Mouse (Mus musculus): ENCODE data around the gene Rcan1. TPM values are rescaled to one million over a fixed set of nuclear protein-coding genes. Genes with fewer than 3 reads are reported as not detected.

The Rcan1 gene
- polyA plus RNA-seq, 1 experiment from 2014 or later = 33.9 TPM

DNA sequence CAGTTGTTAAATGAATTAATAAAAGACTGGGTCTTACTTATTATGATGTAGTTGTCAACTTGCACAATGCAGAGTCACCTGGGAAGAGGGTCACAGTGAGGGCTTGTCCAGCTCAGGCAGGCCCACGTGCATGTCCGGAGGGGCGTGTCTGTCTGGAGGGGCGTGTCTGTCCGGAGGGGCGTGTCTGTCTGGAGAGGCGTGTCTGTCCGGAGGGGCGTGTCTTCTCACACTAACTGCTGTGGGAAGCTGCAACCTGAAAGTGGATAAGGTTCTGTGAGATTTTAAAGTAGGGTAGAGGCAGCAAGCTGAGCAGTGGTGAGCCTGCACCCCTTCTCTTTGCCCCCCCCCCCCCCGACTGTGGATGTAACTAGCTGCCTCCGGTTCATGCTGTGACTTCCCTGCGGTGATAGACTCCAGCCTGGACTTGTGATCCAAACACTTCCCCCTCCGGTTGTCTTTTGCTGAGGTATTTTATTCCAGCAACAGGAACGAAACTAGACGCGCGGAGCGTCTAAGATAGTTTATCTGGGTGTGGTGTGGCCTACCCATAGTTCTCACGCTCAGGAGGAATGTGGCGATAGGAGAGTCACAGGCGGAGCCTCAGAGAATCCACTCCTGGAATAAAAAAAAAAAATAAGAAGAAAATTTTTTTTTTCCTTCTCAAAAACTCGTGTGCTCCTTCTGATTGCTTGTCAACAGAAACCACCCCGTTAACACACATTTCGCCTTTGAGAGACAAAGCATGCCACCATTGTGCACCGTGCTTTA lies 4.6 kb upstream of the Rcan1 start:
- peak; percentile 61; the same call in 1 of the 2 replicates for ATAC-seq (ENCODE audit: low FRiP score, low TSS enrichment)
- Histone ChIP-seq H3K36me3 (ENCODE audit: insufficient read depth, low read length) (no peaks in the 10 kb centered on the region), H3K27ac (ENCODE audit: low read length) (no peak overlapping the region), H3K4me3 (ENCODE audit: low read length) (no peak overlapping the region), H3K9me3 (ENCODE audit: low read length) (no peaks in the 10 kb centered on the region), H3K9ac (replicated peaks; ENCODE audit: low read length) (no peak overlapping the region), H3K27me3 (ENCODE audit: insufficient read depth, low read length) (peaks cover 9% of the 10 kb centered on the region), H3K4me2 (replicated peaks; ENCODE audit: low read depth, low read length) (no peak overlapping the region), H3K4me1 (ENCODE audit: insufficient read depth, low read length) (no peaks in the 10 kb centered on the region)
- 63% methylated on average over 25 of the region's 25 CpGs for WGBS

DNA sequence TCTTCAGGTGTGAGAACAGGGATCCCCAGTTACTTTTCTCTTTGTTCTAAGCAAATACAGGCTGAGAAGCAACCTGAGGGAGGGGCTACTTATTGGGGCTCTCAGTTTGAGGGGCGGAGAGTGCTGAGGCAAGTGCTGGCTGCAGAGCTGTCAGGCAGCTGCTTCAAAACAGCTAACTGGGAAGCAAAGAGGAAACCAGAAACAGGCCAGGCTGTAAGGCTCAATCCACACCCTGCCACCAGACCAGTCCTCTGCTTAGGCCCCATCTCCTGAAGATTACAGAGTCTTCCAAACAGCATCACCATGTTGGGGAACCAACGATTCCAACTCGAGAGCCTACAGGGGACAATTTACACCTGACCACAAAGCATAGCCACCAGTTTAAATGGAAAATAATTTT lies 2.2 kb upstream of the Rcan1 start:
- Histone ChIP-seq H3K27me3 (ENCODE audit: insufficient read depth, low read length) (no peaks in the 10 kb centered on the region), H3K4me1 (ENCODE audit: insufficient read depth, low read length) (no peaks in the 10 kb centered on the region), H3K9me3 (ENCODE audit: low read length) (no peaks in the 10 kb centered on the region), H3K4me2 (replicated peaks; ENCODE audit: low read depth, low read length) (no peak overlapping the region), H3K9ac (replicated peaks; ENCODE audit: low read length) (no peak overlapping the region), H3K4me3 (ENCODE audit: low read length) (no peak overlapping the region), H3K36me3 (ENCODE audit: insufficient read depth, low read length) (no peaks in the 10 kb centered on the region), H3K27ac (ENCODE audit: low read length) (no peak overlapping the region)
- WGBS = 50% methylated on average over 3 of the region's 3 CpGs
- no peak for ATAC-seq (ENCODE audit: low FRiP score, low TSS enrichment)

DNA sequence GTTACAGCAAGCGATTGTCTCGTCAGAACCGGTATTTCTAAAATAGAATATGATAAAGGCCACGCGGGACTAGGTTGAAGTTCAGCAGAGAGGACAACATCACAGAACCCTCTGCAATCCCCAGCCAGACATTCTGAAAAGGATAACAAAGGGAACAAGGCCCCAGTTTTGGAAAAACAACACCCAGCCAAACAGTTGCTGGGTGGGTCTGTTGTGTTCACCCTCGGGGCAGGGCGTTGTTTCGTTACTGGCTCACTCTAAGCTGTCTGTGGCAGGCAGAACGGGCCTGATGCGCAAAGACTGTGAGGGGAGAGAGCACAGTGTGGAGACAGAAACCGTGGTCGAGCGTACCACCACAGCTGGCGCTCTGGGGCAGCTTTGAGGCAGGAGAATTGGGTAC lies 2.2 kb downstream of the Rcan1 start:
- H3K9me3 ChIP-seq (ENCODE audit: low read length) = no peaks in the 10 kb centered on the region
- no peaks in the 10 kb centered on the region for H3K36me3 ChIP-seq (ENCODE audit: insufficient read depth, low read length)
- H3K27ac ChIP-seq (ENCODE audit: low read length) = no peak overlapping the region
- no peak for ATAC-seq (ENCODE audit: low FRiP score, low TSS enrichment)
- H3K4me1 ChIP-seq (ENCODE audit: insufficient read depth, low read length) = peaks cover 13% of the 10 kb centered on the region
- no peak overlapping the region for H3K9ac ChIP-seq (replicated peaks; ENCODE audit: low read length)
- WGBS = 79% methylated on average over 14 of the region's 14 CpGs
- H3K27me3 ChIP-seq (ENCODE audit: insufficient read depth, low read length) = no peaks in the 10 kb centered on the region
- no peak overlapping the region for H3K4me2 ChIP-seq (replicated peaks; ENCODE audit: low read depth, low read length)
- no peak overlapping the region for H3K4me3 ChIP-seq (ENCODE audit: low read length)

DNA sequence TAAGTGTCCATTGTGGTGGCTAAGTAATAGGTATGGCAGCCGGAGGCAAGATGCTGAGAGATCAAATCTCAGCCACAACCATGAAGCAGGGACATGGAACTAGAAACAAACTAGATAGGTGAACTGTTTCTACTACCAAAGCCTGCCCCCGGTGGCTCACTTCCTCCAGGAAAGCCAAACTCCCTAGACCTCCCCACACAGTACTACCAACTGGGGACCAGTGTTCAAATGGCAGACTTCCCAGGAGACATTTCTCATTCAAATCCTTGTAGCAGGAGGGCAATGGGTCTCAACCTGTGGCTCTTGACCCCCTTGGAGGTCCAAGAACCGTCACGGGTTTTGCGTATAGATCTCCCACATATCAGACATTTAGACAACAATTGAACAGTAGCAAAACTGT lies 3.6 kb downstream of the Rcan1 start:
- no peak overlapping the region for H3K9ac ChIP-seq (replicated peaks; ENCODE audit: low read length)
- no peaks in the 10 kb centered on the region for H3K27me3 ChIP-seq (ENCODE audit: insufficient read depth, low read length)
- H3K4me2 ChIP-seq (replicated peaks; ENCODE audit: low read depth, low read length) = no peak overlapping the region
- peaks cover 13% of the 10 kb centered on the region for H3K4me1 ChIP-seq (ENCODE audit: insufficient read depth, low read length)
- H3K27ac ChIP-seq (ENCODE audit: low read length) = no peak overlapping the region
- H3K9me3 ChIP-seq (ENCODE audit: low read length) = no peaks in the 10 kb centered on the region
- ATAC-seq (ENCODE audit: low FRiP score, low TSS enrichment) = no peak
- no peak overlapping the region for H3K4me3 ChIP-seq (ENCODE audit: low read length)
- no peaks in the 10 kb centered on the region for H3K36me3 ChIP-seq (ENCODE audit: insufficient read depth, low read length)
- WGBS = 77% methylated on average over 5 of the region's 5 CpGs

DNA sequence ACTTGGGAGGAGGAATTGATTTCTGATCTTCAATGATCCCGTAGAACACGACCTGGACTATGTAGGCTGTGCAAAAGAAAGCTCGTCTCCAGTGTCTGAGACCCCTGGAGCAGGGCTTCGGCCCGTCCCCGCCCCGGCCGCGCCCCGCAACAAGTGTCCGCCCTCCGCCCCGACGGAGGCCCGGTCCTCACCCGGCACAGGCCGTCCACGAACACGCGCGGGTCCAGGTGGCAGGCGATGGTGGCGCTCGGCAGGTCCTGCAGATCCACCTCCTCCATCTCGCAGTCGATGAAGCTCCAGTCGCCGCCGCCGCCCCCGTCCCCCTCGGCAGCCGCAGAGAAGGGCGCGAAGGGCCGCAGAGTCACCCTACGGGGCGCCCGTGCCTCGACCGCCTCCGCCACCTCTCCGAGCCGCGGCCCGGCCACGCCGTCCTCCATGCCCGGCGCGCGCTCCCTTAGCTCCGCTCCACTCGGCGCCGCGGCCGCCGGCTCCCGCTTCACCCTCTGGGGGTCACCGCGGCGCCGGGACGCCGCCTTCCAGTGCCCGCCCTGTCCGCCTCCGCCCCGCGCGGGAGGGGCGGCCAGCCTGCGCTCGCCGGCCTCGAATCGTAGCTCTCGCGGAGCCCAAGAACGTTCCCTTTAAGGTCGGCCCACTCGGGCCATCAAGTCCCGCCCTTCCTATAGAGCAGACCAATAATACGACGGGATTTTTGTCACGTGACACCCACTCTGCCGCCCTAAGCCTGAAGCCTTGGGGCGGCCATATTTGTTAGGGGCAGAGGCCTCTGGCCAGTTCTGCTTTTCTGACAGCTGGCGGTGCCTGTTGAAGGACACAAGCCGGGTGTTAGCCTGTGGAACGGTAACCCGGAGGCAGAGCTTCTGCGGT lies 4.8 kb downstream of the Rcan1 start:
- 0 out of 2 replicates have a peak overlapping the region, but pooled peaks have one; percentile 30 for H3K27ac ChIP-seq (ENCODE audit: low read length)
- peak overlapping the region; percentile 90 for H3K4me3 ChIP-seq (ENCODE audit: low read length)
- H3K36me3 ChIP-seq (ENCODE audit: insufficient read depth, low read length) = no peaks in the 10 kb centered on the region
- H3K4me2 ChIP-seq (replicated peaks; ENCODE audit: low read depth, low read length) = peak overlapping the region; percentile 89
- under 1% methylated on average over 84 of the region's 94 CpGs for WGBS
- H3K9ac ChIP-seq (replicated peaks; ENCODE audit: low read length) = peak overlapping the region; percentile 87
- H3K4me1 ChIP-seq (ENCODE audit: insufficient read depth, low read length) = peaks cover 13% of the 10 kb centered on the region
- peak; percentile 99 for ATAC-seq (ENCODE audit: low FRiP score, low TSS enrichment)
- H3K27me3 ChIP-seq (ENCODE audit: insufficient read depth, low read length) = no peaks in the 10 kb centered on the region
- no peaks in the 10 kb centered on the region for H3K9me3 ChIP-seq (ENCODE audit: low read length)

DNA sequence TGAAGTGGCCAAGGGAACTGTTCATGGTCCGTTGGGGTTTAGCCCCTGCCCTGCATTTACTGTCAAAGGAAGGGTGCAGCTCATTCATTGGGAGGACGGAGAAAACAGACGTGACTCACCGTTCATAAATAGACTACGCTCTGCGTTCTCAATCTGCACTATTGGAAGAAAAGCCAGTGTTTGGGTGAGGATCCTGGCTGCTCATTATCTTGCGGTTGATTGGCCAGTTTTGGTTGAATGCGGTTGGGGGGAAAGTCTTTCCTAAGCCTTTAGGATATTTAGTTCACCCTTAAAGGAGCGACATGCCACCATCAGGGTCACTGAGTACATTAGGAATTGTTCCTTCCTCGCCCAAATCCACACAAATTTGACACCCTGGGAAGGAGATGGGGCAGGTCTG lies 5.4 kb downstream of the Rcan1 start:
- H3K4me3 ChIP-seq (ENCODE audit: low read length) = peak overlapping the region; percentile 90
- 7% methylated on average over 10 of the region's 10 CpGs for WGBS
- H3K27me3 ChIP-seq (ENCODE audit: insufficient read depth, low read length) = no peaks in the 10 kb centered on the region
- no peak for ATAC-seq (ENCODE audit: low FRiP score, low TSS enrichment)
- H3K9me3 ChIP-seq (ENCODE audit: low read length) = no peaks in the 10 kb centered on the region
- H3K27ac ChIP-seq (ENCODE audit: low read length) = no peak overlapping the region
- peaks cover 13% of the 10 kb centered on the region for H3K4me1 ChIP-seq (ENCODE audit: insufficient read depth, low read length)
- H3K4me2 ChIP-seq (replicated peaks; ENCODE audit: low read depth, low read length) = peak overlapping the region; percentile 89
- H3K36me3 ChIP-seq (ENCODE audit: insufficient read depth, low read length) = no peaks in the 10 kb centered on the region
- peak overlapping the region; percentile 87 for H3K9ac ChIP-seq (replicated peaks; ENCODE audit: low read length)

DNA sequence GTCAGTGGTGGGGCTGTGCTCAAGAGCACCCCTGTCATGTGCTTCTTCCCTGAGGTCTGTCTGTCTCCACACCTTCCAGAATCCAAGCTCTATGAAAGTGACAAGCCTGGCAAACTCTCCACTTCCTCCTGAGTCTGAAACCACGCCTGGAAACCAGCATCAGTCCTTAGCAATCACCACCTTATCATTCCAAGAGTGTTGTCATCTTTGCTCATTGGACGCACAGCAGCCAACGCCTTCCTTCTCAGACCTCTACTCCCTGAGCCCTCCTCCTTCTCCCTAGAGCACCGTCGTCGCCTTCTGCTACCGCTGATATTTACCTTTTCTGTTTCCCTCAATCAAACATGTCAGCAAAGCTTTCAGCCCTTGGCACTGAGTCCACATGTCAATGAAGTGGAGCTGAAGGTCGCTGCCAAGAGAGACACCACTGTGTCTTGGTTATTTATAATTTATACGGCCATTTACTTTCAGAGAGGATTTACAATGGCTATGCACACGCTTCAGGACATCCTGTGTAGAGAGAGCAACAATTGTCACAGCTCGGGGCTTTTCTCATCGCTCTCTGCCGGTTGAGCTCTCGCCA lies 6.2 kb downstream of the Rcan1 start:
- H3K9me3 ChIP-seq (ENCODE audit: low read length) = no peaks in the 10 kb centered on the region
- WGBS = 45% methylated on average over 14 of the region's 14 CpGs
- no peak overlapping the region for H3K27ac ChIP-seq (ENCODE audit: low read length)
- H3K27me3 ChIP-seq (ENCODE audit: insufficient read depth, low read length) = no peaks in the 10 kb centered on the region
- H3K4me3 ChIP-seq (ENCODE audit: low read length) = 0 out of 2 replicates have a peak overlapping the region, but pooled peaks have one; percentile 90
- ATAC-seq (ENCODE audit: low FRiP score, low TSS enrichment) = no peak
- peaks cover 13% of the 10 kb centered on the region for H3K4me1 ChIP-seq (ENCODE audit: insufficient read depth, low read length)
- peak overlapping the region; percentile 89 for H3K4me2 ChIP-seq (replicated peaks; ENCODE audit: low read depth, low read length)
- no peaks in the 10 kb centered on the region for H3K36me3 ChIP-seq (ENCODE audit: insufficient read depth, low read length)
- no peak overlapping the region for H3K9ac ChIP-seq (replicated peaks; ENCODE audit: low read length)

DNA sequence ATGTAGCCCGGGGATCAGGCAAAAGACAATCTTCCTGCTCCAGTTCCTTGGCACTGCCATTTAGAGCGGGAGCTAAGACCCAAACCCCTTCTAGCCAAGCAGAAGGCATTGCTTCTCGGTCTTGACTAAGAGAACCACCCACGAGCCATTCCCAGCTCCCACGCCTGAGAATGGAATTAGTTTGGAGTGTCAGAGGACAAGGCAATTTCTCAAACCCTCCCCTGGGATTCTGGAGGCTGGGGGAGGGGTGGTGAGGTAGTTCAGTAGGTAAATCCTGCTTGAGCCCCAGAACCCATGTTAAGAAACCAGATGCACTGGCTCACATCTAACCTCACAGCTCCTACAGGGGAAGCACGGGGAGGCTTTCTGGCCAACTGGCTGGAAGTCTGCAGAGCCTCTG lies 9.3 kb downstream of the Rcan1 start:
- WGBS = 68% methylated on average over 6 of the region's 6 CpGs
- H3K4me2 ChIP-seq (replicated peaks; ENCODE audit: low read depth, low read length) = no peak overlapping the region

DNA sequence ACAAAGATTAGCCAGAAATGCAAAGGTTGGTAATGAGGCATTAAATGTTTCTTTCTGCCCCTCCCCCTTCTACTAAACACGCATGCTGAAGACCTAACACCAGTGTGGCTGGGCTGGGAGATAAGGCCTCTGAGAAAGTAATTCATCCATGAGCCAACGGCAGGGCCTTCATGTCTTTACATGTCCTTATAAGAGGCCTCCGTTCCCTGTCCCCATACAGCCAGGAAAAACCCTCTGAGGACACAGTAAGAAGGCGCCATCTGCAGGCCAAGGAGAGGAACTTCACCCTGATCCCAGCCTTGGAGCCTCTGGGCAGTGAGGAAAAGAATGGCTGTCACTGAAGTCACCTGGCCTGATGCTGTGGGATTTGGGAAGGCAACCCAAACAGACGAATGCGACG lies 13.1 kb downstream of the Rcan1 start:
- no peak overlapping the region for H3K27ac ChIP-seq (ENCODE audit: low read length)
- no peak overlapping the region for H3K4me3 ChIP-seq (ENCODE audit: low read length)
- no peaks in the 10 kb centered on the region for H3K27me3 ChIP-seq (ENCODE audit: insufficient read depth, low read length)
- H3K9me3 ChIP-seq (ENCODE audit: low read length) = no peaks in the 10 kb centered on the region
- no peaks in the 10 kb centered on the region; the same call in 1 of the 2 replicates for H3K4me1 ChIP-seq (ENCODE audit: insufficient read depth, low read length)
- 29% methylated on average over 7 of the region's 7 CpGs for WGBS
- H3K9ac ChIP-seq (replicated peaks; ENCODE audit: low read length) = no peak overlapping the region
- peak; percentile 33; the same call in 1 of the 2 replicates for ATAC-seq (ENCODE audit: low FRiP score, low TSS enrichment)
- no peak overlapping the region for H3K4me2 ChIP-seq (replicated peaks; ENCODE audit: low read depth, low read length)
- H3K36me3 ChIP-seq (ENCODE audit: insufficient read depth, low read length) = no peaks in the 10 kb centered on the region

More for the DNA sequence above, 9.3 kb downstream of the Rcan1 start:
- H3K27me3 ChIP-seq (ENCODE audit: insufficient read depth, low read length) = no peaks in the 10 kb centered on the region
- no peaks in the 10 kb centered on the region for H3K9me3 ChIP-seq (ENCODE audit: low read length)
- H3K4me3 ChIP-seq (ENCODE audit: low read length) = no peak overlapping the region
- H3K9ac ChIP-seq (replicated peaks; ENCODE audit: low read length) = no peak overlapping the region
- H3K4me1 ChIP-seq (ENCODE audit: insufficient read depth, low read length) = peaks cover 13% of the 10 kb centered on the region
- H3K36me3 ChIP-seq (ENCODE audit: insufficient read depth, low read length) = no peaks in the 10 kb centered on the region
- no peak for ATAC-seq (ENCODE audit: low FRiP score, low TSS enrichment)
- H3K27ac ChIP-seq (ENCODE audit: low read length) = no peak overlapping the region
